Mouse (Mus musculus) stomach, embryonic 16.5 days (tissue): Measurements from ENCODE around the gene Olfr1406. TPM values are rescaled to one million over a fixed set of nuclear protein-coding genes. Genes with fewer than 3 reads are reported as not detected.

Experiments
- ATAC-seq: fragments of 200-750 bp; cut with Nextera tagmentation; 2 replicates; pipeline ENCODE4 v1.8.0; 2017; ENCODE audit warnings: moderate number of reproducible peaks, moderate TSS enrichment; ENCODE audit not compliant: insufficient read depth, low FRiP score
- H3K27ac ChIP-seq: fragments of 300-500 bp; sonication (generic); 2 replicates; pipeline ENCODE4 v1.5.1; 2014; ENCODE audit warnings: low read length
- H3K27me3 ChIP-seq: fragments of 300-500 bp; sonication (generic); 2 replicates; pipeline ENCODE4 v1.6.1; 2014; ENCODE audit warnings: low read length, control low read depth, mixed read lengths; ENCODE audit not compliant: control insufficient read depth, insufficient read depth
- H3K36me3 ChIP-seq: fragments of 300-500 bp; sonication (generic); 2 replicates; pipeline ENCODE4 v1.6.1; 2014; ENCODE audit warnings: low read length; ENCODE audit not compliant: control insufficient read depth, insufficient read depth
- H3K4me1 ChIP-seq: fragments of 300-500 bp; sonication (generic); 2 replicates; pipeline ENCODE4 v1.6.1; 2014; ENCODE audit warnings: low read length, control low read depth, mixed read lengths; ENCODE audit not compliant: control insufficient read depth, insufficient read depth
- H3K4me2 ChIP-seq: fragments of 300-500 bp; sonication (generic); 2 replicates; pipeline ENCODE4 v1.6.1; 2014; ENCODE audit warnings: low read depth, low read length, mixed read lengths
- H3K4me3 ChIP-seq: fragments of 300-500 bp; sonication (generic); replicated peaks from 2 replicates; pipeline ENCODE4 v1.5.1; 2014; ENCODE audit warnings: mild to moderate bottlenecking, low read length
- H3K9ac ChIP-seq: fragments of 300-500 bp; sonication (generic); 2 replicates; pipeline ENCODE4 v1.6.1; 2014; ENCODE audit warnings: low read length
- H3K9me3 ChIP-seq: fragments of 300-500 bp; sonication (generic); replicated peaks from 2 replicates; pipeline ENCODE4 v1.6.1; 2016; ENCODE audit warnings: low read length, control low read depth; ENCODE audit not compliant: control insufficient read depth
- WGBS: fragments of 180-500 bp; shearing (Covaris S2); extraction: QIAGEN DNeasy Blood & Tissue Kit; methylation state at CpG from one replicate; pipeline ENCODE4 v1.1.7; 2014; 5-methylcytosine and 5-hydroxymethylcytosine counted together
- polyA plus RNA-seq: library from polyadenylated mRNA; unstranded; fragments of >200 nt; fragmentation: Nextera tagmentation; extraction: Ambion mirVana; gene quantifications from 2 replicates; pipeline ENCODE4 v1.2.1, GENCODE M21; 2015

The Olfr1406 gene
- polyA plus RNA-seq, 1 experiment from 2014 or later, result not detected

DNA sequence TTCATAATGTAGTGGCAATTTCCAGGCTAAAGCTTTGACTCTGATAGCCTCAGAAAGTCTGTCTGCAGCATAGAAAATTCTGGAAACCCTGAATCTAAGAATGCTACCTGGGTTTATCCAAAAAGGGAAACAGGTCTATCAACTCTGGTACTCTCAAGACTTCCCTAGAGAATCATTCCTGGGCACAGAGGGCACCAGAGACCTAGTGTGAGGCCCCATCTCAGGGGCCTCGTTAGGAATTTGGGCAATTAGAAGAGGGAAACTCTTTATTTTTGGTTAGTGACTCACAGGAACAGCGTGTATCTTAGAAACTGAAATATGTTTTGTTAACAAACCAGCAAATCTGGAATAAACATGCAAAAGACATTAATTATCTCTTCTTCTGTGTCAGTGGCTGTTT is 53.2 kb downstream of the Olfr1406 start, which contains the start of gene Olfr1408:
Gene Olfr1408, minus strand, starts transcription at position 101 of the 400 bp plus-strand sequence.
- no peak within 1 kb of the TSS for H3K4me3 ChIP-seq
- no peak within 1 kb of the TSS for H3K27ac ChIP-seq
- no peaks in the 10 kb centered on the region for H3K9me3 ChIP-seq
- 59% methylated on average over 2 of the region's 2 CpGs for WGBS
- H3K4me2 ChIP-seq, result no peak within 1 kb of the TSS
- no peaks in the 10 kb centered on the region for H3K27me3 ChIP-seq
- no peaks in the 10 kb centered on the region for H3K36me3 ChIP-seq
- H3K9ac ChIP-seq, result no peak within 1 kb of the TSS
- ATAC-seq, result no peak
- H3K4me1 ChIP-seq, result no peaks in the 10 kb centered on the region

Other genes starting within 250 kb of the Olfr1406 start
- gene Olfr16, start 240.2 kb downstream of the Olfr1406 start, polyA plus RNA-seq, result not detected in 2 replicates
- gene Olfr1408, start 53.3 kb downstream of the Olfr1406 start, polyA plus RNA-seq, result not detected in 2 replicates
- gene Olfr218, start 7.2 kb upstream of the Olfr1406 start, polyA plus RNA-seq, result not detected in 2 replicates
- not detected in 2 replicates for gene Olfr1404, start 21.8 kb upstream of the Olfr1406 start, polyA plus RNA-seq
- gene Fcer1a, start 36.6 kb upstream of the Olfr1406 start, polyA plus RNA-seq, result 0.27 and 0.31 TPM in 2 replicates
- gene Olfr418, start 75.4 kb upstream of the Olfr1406 start, polyA plus RNA-seq, result not detected in 2 replicates
- not detected in 2 replicates for gene Mptx2, start 87.1 kb upstream of the Olfr1406 start, polyA plus RNA-seq
- 3.3 and 4.3 TPM in 2 replicates for gene Ackr1, start 143.1 kb upstream of the Olfr1406 start, polyA plus RNA-seq
- gene Aim2, start 160.2 kb upstream of the Olfr1406 start, polyA plus RNA-seq, result 2.6 and 2.9 TPM in 2 replicates
- 3.0 and 3.3 TPM in 2 replicates for gene Cadm3, start 177.1 kb upstream of the Olfr1406 start, polyA plus RNA-seq